Mouse (Mus musculus): ENCODE measurements around the gene Olfml2a. TPM values are rescaled to one million over a fixed set of nuclear protein-coding genes. Genes with fewer than 3 reads are reported as not detected.
A peak's percentile ranks its signal among the peaks of the same experiment; 100 is the strongest.
"Not testable (repeated sequence)": the region's sequence is repeated elsewhere in the genome, so short reads cannot be mapped to it uniquely, and the experiment has no call there.

Gene Olfml2a
- total and polyA plus RNA-seq, 2 experiments from 2014 or later = 3.2 to 11.6 TPM

- H3K9ac ChIP-seq = peak overlapping the region; percentile 91
- no peak for TF ChIP-seq CTCF (IDR thresholded peaks at IDR 0.05; ENCODE audit: low read depth)
- DNase-seq (no peak), ATAC-seq (peak; percentile 34)
- H3K27me3 ChIP-seq (ENCODE audit: insufficient read depth, low read length) = no peaks in the 10 kb centered on the region
- H3K4me1 ChIP-seq (ENCODE audit: insufficient read depth) = peaks cover 23% of the 10 kb centered on the region
- 4% methylated on average over 25 of the region's 25 CpGs for WGBS
- H3K9me3 ChIP-seq (ENCODE audit: low read length) = no peaks in the 10 kb centered on the region
- H3K36me3 ChIP-seq (ENCODE audit: insufficient read depth) = peaks cover 10% of the 10 kb centered on the region; the same call in 1 of the 2 replicates
- peak overlapping the region; percentile 78 for H3K4me2 ChIP-seq (ENCODE audit: low read depth)
- peak overlapping the region; percentile 92 for H3K27ac ChIP-seq (ENCODE audit: low read depth, low read length)
- peak overlapping the region; percentile 82 for H3K4me3 ChIP-seq (ENCODE audit: low read depth, low read length)
Observed at GRCm38 (mm10) chr2:39008350-39008851, 76.6 kb downstream of the Olfml2a start.

DNA sequence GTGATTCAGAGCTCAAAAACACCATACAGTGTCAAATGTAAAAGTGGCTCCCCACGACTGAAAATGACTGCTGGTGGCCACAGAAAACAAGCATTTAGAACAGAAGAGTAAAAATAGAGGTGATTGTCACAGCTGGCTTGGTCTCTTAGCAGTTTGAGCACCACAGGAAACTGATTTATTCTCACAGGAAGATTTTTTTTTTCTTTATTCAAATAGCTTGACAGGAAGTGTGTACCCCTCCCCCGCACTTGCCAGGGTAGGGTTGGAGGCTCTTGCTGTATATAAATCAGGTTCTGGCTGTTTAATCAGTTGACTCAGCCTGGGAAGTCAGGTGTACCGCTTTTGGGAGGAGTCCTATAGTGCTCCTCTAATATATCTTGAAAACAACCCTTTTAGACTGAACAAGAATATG lies 77.2 kb downstream of the Olfml2a start:
- Histone ChIP-seq H3K27ac (ENCODE audit: low read depth, low read length) (no peak overlapping the region), H3K27me3 (ENCODE audit: insufficient read depth, low read length) (no peaks in the 10 kb centered on the region), H3K4me1 (ENCODE audit: insufficient read depth) (peaks cover 17% of the 10 kb centered on the region), H3K9ac (peak overlapping the region; percentile 91), H3K4me2 (ENCODE audit: low read depth) (peak overlapping the region; percentile 78), H3K36me3 (ENCODE audit: insufficient read depth) (peaks cover 15% of the 10 kb centered on the region; the same call in 1 of the 2 replicates), H3K9me3 (ENCODE audit: low read length) (no peaks in the 10 kb centered on the region), H3K4me3 (ENCODE audit: low read depth, low read length) (peak overlapping the region; percentile 82)
- ATAC-seq (no peak), DNase-seq (peak; percentile 26)
- TF ChIP-seq CTCF (IDR thresholded peaks at IDR 0.05; ENCODE audit: low read depth) = no peak
- WGBS = 35% methylated on average over 3 of the region's 3 CpGs

GRCm38 (mm10) chr2:39010144-39010543 lies 78.4 kb downstream of the Olfml2a start:
- 95% methylated on average over 5 of the region's 5 CpGs for WGBS
- peaks cover 27% of the 10 kb centered on the region for H3K36me3 ChIP-seq (ENCODE audit: insufficient read depth)
- H3K27ac ChIP-seq (ENCODE audit: low read depth, low read length) = not testable (repeated sequence)

GRCm38 (mm10) chr2:39011264-39011663 lies 79.5 kb downstream of the Olfml2a start:
- Histone ChIP-seq H3K27me3 (ENCODE audit: insufficient read depth, low read length) (no peaks in the 10 kb centered on the region), H3K4me1 (ENCODE audit: insufficient read depth) (peaks cover 10% of the 10 kb centered on the region; the same call in 1 of the 2 replicates), H3K4me3 (ENCODE audit: low read depth, low read length) (no peak overlapping the region), H3K4me2 (ENCODE audit: low read depth) (no peak overlapping the region), H3K27ac (ENCODE audit: low read depth, low read length) (no peak overlapping the region), H3K9me3 (ENCODE audit: low read length) (no peaks in the 10 kb centered on the region), H3K9ac (no peak overlapping the region), H3K36me3 (ENCODE audit: insufficient read depth) (peaks cover 37% of the 10 kb centered on the region)
- ATAC-seq = no peak
- TF ChIP-seq CTCF (IDR thresholded peaks at IDR 0.05; ENCODE audit: low read depth) = no peak
- no peak for DNase-seq

More at GRCm38 (mm10) chr2:39010144-39010543, 78.4 kb downstream of the Olfml2a start:
- not testable (repeated sequence) for ATAC-seq; H3K27me3 ChIP-seq (ENCODE audit: insufficient read depth, low read length); H3K4me3 ChIP-seq (ENCODE audit: low read depth, low read length); DNase-seq; H3K4me2 ChIP-seq (ENCODE audit: low read depth); H3K9me3 ChIP-seq (ENCODE audit: low read length); H3K9ac ChIP-seq
- peaks cover 15% of the 10 kb centered on the region; the same call in 1 of the 2 replicates for H3K4me1 ChIP-seq (ENCODE audit: insufficient read depth)

DNA sequence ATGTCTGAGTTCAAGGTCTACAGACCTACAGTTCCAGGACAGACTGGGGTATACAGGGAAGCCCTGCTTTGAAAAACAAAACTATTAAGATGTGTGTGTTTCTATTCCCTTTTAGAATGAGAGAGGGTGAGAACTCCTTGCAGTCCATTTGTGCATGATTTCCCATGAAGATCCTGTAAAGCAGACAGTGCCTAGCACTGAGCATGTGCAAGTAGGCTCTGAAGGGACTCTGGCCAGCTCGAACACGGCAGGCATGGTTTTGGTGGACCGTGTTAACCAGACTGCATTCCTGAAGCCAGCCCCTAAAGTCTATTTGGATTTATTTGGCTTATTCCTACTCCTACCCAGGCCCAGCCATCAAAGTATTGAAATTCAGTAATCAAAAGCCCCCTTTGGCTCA lies 80.2 kb downstream of the Olfml2a start:
- Histone ChIP-seq H3K27me3 (ENCODE audit: insufficient read depth, low read length) (no peaks in the 10 kb centered on the region), H3K9me3 (ENCODE audit: low read length) (no peaks in the 10 kb centered on the region), H3K4me3 (ENCODE audit: low read depth, low read length) (no peak overlapping the region), H3K4me1 (ENCODE audit: insufficient read depth) (peaks cover 9% of the 10 kb centered on the region; the same call in 1 of the 2 replicates), H3K4me2 (ENCODE audit: low read depth) (no peak overlapping the region), H3K36me3 (ENCODE audit: insufficient read depth) (peaks cover 44% of the 10 kb centered on the region), H3K27ac (ENCODE audit: low read depth, low read length) (no peak overlapping the region), H3K9ac (no peak overlapping the region)
- DNase-seq (no peak), ATAC-seq (no peak)
- TF ChIP-seq CTCF (IDR thresholded peaks at IDR 0.05; ENCODE audit: low read depth) = no peak
- 82% methylated on average over 3 of the region's 3 CpGs for WGBS

GRCm38 (mm10) chr2:39012768-39013279 lies 81.0 kb downstream of the Olfml2a start:
- ATAC-seq (no peak), DNase-seq (no peak)
- whole genome bisulfite sequencing = 83% methylated on average over 7 of the region's 7 CpGs

More at GRCm38 (mm10) chr2:39012768-39013279, 81.0 kb downstream of the Olfml2a start:
- no peak for TF ChIP-seq CTCF (IDR thresholded peaks at IDR 0.05; ENCODE audit: low read depth)
- no peaks in the 10 kb centered on the region for H3K27me3 ChIP-seq (ENCODE audit: insufficient read depth, low read length)
- H3K4me2 ChIP-seq (ENCODE audit: low read depth) = no peak overlapping the region
- H3K4me3 ChIP-seq (ENCODE audit: low read depth, low read length) = no peak overlapping the region
- peaks cover 51% of the 10 kb centered on the region for H3K36me3 ChIP-seq (ENCODE audit: insufficient read depth)
- H3K4me1 ChIP-seq (ENCODE audit: insufficient read depth) = peaks cover 6% of the 10 kb centered on the region; the same call in 1 of the 2 replicates
- H3K9ac ChIP-seq = no peak overlapping the region
- H3K9me3 ChIP-seq (ENCODE audit: low read length) = no peaks in the 10 kb centered on the region
- no peak overlapping the region for H3K27ac ChIP-seq (ENCODE audit: low read depth, low read length)

Other genes with a start within 250 kb of the Olfml2a start
- 0.23 and 1.3 TPM in 2 replicates for gene Nr5a1, start 217.4 kb upstream of the Olfml2a start, total RNA-seq (2014; rRNA removed)
- 0.45 TPM in 1 of 2 replicates, not detected in the other for gene Nr5a1, start 217.4 kb upstream of the Olfml2a start, polyA plus RNA-seq (2015; fragmentation: Nextera tagmentation; extraction: Ambion mirVana)
- gene Nr6a1, start 4.3 kb upstream of the Olfml2a start, total RNA-seq (2014; rRNA removed) = 2.1 and 4.6 TPM in 2 replicates
- 0.48 and 0.62 TPM in 2 replicates for gene Nr6a1, start 4.3 kb upstream of the Olfml2a start, polyA plus RNA-seq (2015; fragmentation: Nextera tagmentation; extraction: Ambion mirVana)
- 0.43 and 1.4 TPM in 2 replicates for gene Wdr38, start 65.5 kb downstream of the Olfml2a start, total RNA-seq (2014; rRNA removed)
- gene Wdr38, start 65.5 kb downstream of the Olfml2a start, polyA plus RNA-seq (2015; fragmentation: Nextera tagmentation; extraction: Ambion mirVana) = 0.38 and 0.64 TPM in 2 replicates
- gene Arpc5l, start 73.4 kb downstream of the Olfml2a start, total RNA-seq (2014; rRNA removed) = 80.0 and 92.4 TPM in 2 replicates
- 167 and 170 TPM in 2 replicates for gene Arpc5l, start 73.4 kb downstream of the Olfml2a start, polyA plus RNA-seq (2015; fragmentation: Nextera tagmentation; extraction: Ambion mirVana)
- gene Rpl35, start 73.6 kb downstream of the Olfml2a start, total RNA-seq (2014; rRNA removed) = 128 and 358 TPM in 2 replicates
- gene Rpl35, start 73.6 kb downstream of the Olfml2a start, polyA plus RNA-seq (2015; fragmentation: Nextera tagmentation; extraction: Ambion mirVana) = 660 and 891 TPM in 2 replicates
- gene Golga1, start 133.6 kb downstream of the Olfml2a start, total RNA-seq (2014; rRNA removed) = 28.3 and 36.2 TPM in 2 replicates
- 19.6 and 23.9 TPM in 2 replicates for gene Golga1, start 133.6 kb downstream of the Olfml2a start, polyA plus RNA-seq (2015; fragmentation: Nextera tagmentation; extraction: Ambion mirVana)